Mouse (Mus musculus): ENCODE results near the gene Klhl10.

GRCm38 (mm10) chr11:100430052-100430451 is 11.7 kb upstream of the Klhl10 start:
- no peak for TF ChIP-seq CTCF (IDR thresholded peaks at IDR 0.05; ENCODE audit: low read depth)
- TF ChIP-seq EP300 (IDR thresholded peaks at IDR 0.05; ENCODE audit: low read depth) = no peak

Measured in heart, postnatal 0 days (tissue).